Mouse (Mus musculus) myocyte (in vitro differentiated cells): ENCODE results near the gene AC124108.1.

Source experiments
- MAX ChIP-seq: IDR thresholded peaks from one replicate; pipeline ENCODE4 v1.6.1; 2011; ENCODE audit warnings: low read depth, mild to moderate bottlenecking, control low read depth
- POLR2A ChIP-seq: IDR thresholded peaks from one replicate; pipeline ENCODE4 v1.6.1; 2011; ENCODE audit warnings: low read depth, mild to moderate bottlenecking, control low read depth, moderate library complexity; ENCODE audit not compliant: insufficient read length
- SRF ChIP-seq: IDR thresholded peaks from one replicate; pipeline ENCODE4 v1.6.1; 2011; ENCODE audit warnings: low read depth; ENCODE audit not compliant: control insufficient read depth, insufficient read length
- TCF12 ChIP-seq: IDR thresholded peaks from one replicate; pipeline ENCODE4 v1.6.1; 2011; ENCODE audit warnings: mild to moderate bottlenecking, control low read depth; ENCODE audit not compliant: poor library complexity, insufficient read depth, severe bottlenecking

GRCm38 (mm10) chr1:132200562-132201510 lies 9.6 kb downstream of the AC124108.1 start:
- TF ChIP-seq POLR2A: no peak
- no peak for TF ChIP-seq MAX
- no peak for TF ChIP-seq TCF12
- TF ChIP-seq SRF: no peak
